Mouse (Mus musculus) heart, postnatal 0 days (tissue): ENCODE measurements around the gene Armt1. TPM values are rescaled to one million over a fixed set of nuclear protein-coding genes. Genes with fewer than 3 reads are reported as not detected.

Experiments used
- ATAC-seq: fragments of 200-750 bp; cut with Nextera tagmentation; 2 replicates; pipeline ENCODE4 v1.8.0; 2017; ENCODE audit warnings: low read depth, moderate number of reproducible peaks, moderate library complexity; ENCODE audit not compliant: insufficient read depth
- DNase-seq: peaks from one replicate; pipeline ENCODE4 v3.0.0-alpha.2; 2016; ENCODE audit warnings: low spot score
- H3K27ac ChIP-seq: fragments of 300-500 bp; sonication (generic); 2 replicates; pipeline ENCODE4 v1.5.1; 2014; ENCODE audit warnings: low read depth, mild to moderate bottlenecking
- H3K27me3 ChIP-seq: fragments of 300-500 bp; sonication (generic); 2 replicates; pipeline ENCODE4 v1.6.1; 2014; ENCODE audit warnings: low read length, mixed read lengths; ENCODE audit not compliant: control insufficient read depth, insufficient read depth
- H3K36me3 ChIP-seq: fragments of 300-500 bp; sonication (generic); replicated peaks from 2 replicates; pipeline ENCODE4 v1.6.1; 2014; ENCODE audit warnings: low read length, mixed read lengths; ENCODE audit not compliant: control insufficient read depth, insufficient read depth
- H3K4me1 ChIP-seq: fragments of 300-500 bp; sonication (generic); 2 replicates; pipeline ENCODE4 v1.6.1; 2014; ENCODE audit warnings: antibody characterized with exemption; ENCODE audit not compliant: control insufficient read depth, insufficient read depth
- H3K4me2 ChIP-seq: fragments of 300-500 bp; sonication (generic); 2 replicates; pipeline ENCODE4 v1.6.1; 2014; ENCODE audit warnings: low read depth, mild to moderate bottlenecking, low read length, moderate library complexity
- H3K4me3 ChIP-seq: fragments of 300-500 bp; sonication (generic); 2 replicates; pipeline ENCODE4 v1.5.1; 2014; ENCODE audit warnings: low read depth, low read length
- H3K9ac ChIP-seq: fragments of 300-500 bp; sonication (generic); replicated peaks from 2 replicates; pipeline ENCODE4 v1.6.1; 2014; ENCODE audit warnings: low read depth, low read length, mixed read lengths
- H3K9me3 ChIP-seq: fragments of 300-500 bp; sonication (generic); replicated peaks from 2 replicates; pipeline ENCODE4 v1.6.1; 2016; ENCODE audit warnings: low read length; ENCODE audit not compliant: control insufficient read depth
- CTCF ChIP-seq: IDR thresholded peaks from 2 replicates; pipeline ENCODE4 v1.5.1; 2016; ENCODE audit warnings: antibody characterized with exemption, control low read depth, low read depth
- EP300 ChIP-seq: IDR thresholded peaks from 2 replicates; pipeline ENCODE4 v1.6.1; 2016; ENCODE audit warnings: antibody characterized with exemption, low read depth
- WGBS: fragments of 180-500 bp; shearing (Covaris S2); extraction: QIAGEN DNeasy Blood & Tissue Kit; methylation state at CpG from one replicate; pipeline ENCODE4 v1.1.7; 2014; 5-methylcytosine and 5-hydroxymethylcytosine counted together
- polyA plus RNA-seq: library from polyadenylated mRNA; unstranded; fragments of >200 nt; fragmentation: Nextera tagmentation; extraction: Ambion mirVana; gene quantifications from 2 replicates; pipeline ENCODE4 v1.2.1, GENCODE M21; 2015
- total RNA-seq: library from RNA; depleted of rRNA; stranded (reverse); fragments of >200 nt; gene quantifications from 2 replicates; pipeline ENCODE4 v1.2.3, GENCODE M21; 2014; ENCODE audit warnings: low replicate concordance

Gene Armt1
- total and polyA plus RNA-seq, 2 experiments from 2014 or later, result 8.5 to 14.7 TPM

GRCm38 (mm10) chr10:4388384-4388745, 43.9 kb upstream of the Armt1 start:
- ATAC-seq (no peak), DNase-seq (peak; percentile 26)
- H3K4me2 ChIP-seq, result peak overlapping the region; percentile 90
- under 1% methylated on average over 19 of the region's 19 CpGs for WGBS
- peak overlapping the region; percentile 85 for H3K4me3 ChIP-seq
- H3K36me3 ChIP-seq, result peaks cover 6% of the 10 kb centered on the region; the same call in 1 of the 2 replicates
- peak overlapping the region; percentile 99 for H3K9ac ChIP-seq
- no peaks in the 10 kb centered on the region for H3K9me3 ChIP-seq
- no peak for TF ChIP-seq EP300
- TF ChIP-seq CTCF, result no peak
- H3K4me1 ChIP-seq, result peaks cover 41% of the 10 kb centered on the region
- H3K27me3 ChIP-seq, result no peaks in the 10 kb centered on the region
- H3K27ac ChIP-seq, result peak overlapping the region; percentile 99

- Histone ChIP-seq H3K4me2 (peak overlapping the region; percentile 90), H3K9me3 (no peaks in the 10 kb centered on the region), H3K27ac (peak overlapping the region; percentile 99), H3K9ac (peak overlapping the region; percentile 99), H3K27me3 (no peaks in the 10 kb centered on the region), H3K4me3 (peak overlapping the region; percentile 85), H3K36me3 (peaks cover 11% of the 10 kb centered on the region), H3K4me1 (peaks cover 40% of the 10 kb centered on the region)
- no peak for ATAC-seq
- DNase-seq, result no peak
- WGBS, result 6% methylated on average over 10 of the region's 10 CpGs
- TF ChIP-seq EP300, result no peak
- no peak for TF ChIP-seq CTCF
Measured at GRCm38 (mm10) chr10:4389036-4389435, 43.2 kb upstream of the Armt1 start.

GRCm38 (mm10) chr10:4389461-4390112, 42.7 kb upstream of the Armt1 start:
- TF ChIP-seq EP300 (no peak), CTCF (no peak)
- Histone ChIP-seq H3K27ac (peak overlapping the region; percentile 99), H3K9me3 (no peaks in the 10 kb centered on the region), H3K9ac (peak overlapping the region; percentile 99; the same call in 1 of the 2 replicates), H3K4me2 (peak overlapping the region; percentile 90), H3K36me3 (peaks cover 17% of the 10 kb centered on the region), H3K27me3 (no peaks in the 10 kb centered on the region), H3K4me3 (peak overlapping the region; percentile 85), H3K4me1 (peaks cover 38% of the 10 kb centered on the region)
- WGBS, result 21% methylated on average over 5 of the region's 5 CpGs
- ATAC-seq (no peak), DNase-seq (no peak)

- Histone ChIP-seq H3K27me3 (no peaks in the 10 kb centered on the region), H3K9ac (no peak overlapping the region), H3K27ac (0 out of 2 replicates have a peak overlapping the region, but pooled peaks have one; percentile 9), H3K9me3 (no peaks in the 10 kb centered on the region), H3K4me2 (no peak overlapping the region; the same call in 1 of the 2 replicates), H3K4me3 (no peak overlapping the region), H3K36me3 (peaks cover 17% of the 10 kb centered on the region), H3K4me1 (peaks cover 30% of the 10 kb centered on the region)
- WGBS, result 50% methylated on average over 2 of the region's 2 CpGs
- no peak for ATAC-seq
- DNase-seq, result no peak
- TF ChIP-seq EP300 (no peak), CTCF (no peak)
Measured at GRCm38 (mm10) chr10:4390550-4390949, 41.7 kb upstream of the Armt1 start.

- 56% methylated on average over 5 of the region's 5 CpGs for WGBS
- ATAC-seq (no peak), DNase-seq (no peak)
- H3K9ac ChIP-seq, result no peak overlapping the region
- H3K4me1 ChIP-seq, result peaks cover 25% of the 10 kb centered on the region
- TF ChIP-seq CTCF, result no peak
- TF ChIP-seq EP300, result no peak
- no peak overlapping the region for H3K4me2 ChIP-seq
- H3K36me3 ChIP-seq, result peaks cover 17% of the 10 kb centered on the region
- H3K4me3 ChIP-seq, result no peak overlapping the region
- no peak overlapping the region for H3K27ac ChIP-seq
- H3K27me3 ChIP-seq, result no peaks in the 10 kb centered on the region
- no peaks in the 10 kb centered on the region for H3K9me3 ChIP-seq
Measured at GRCm38 (mm10) chr10:4391076-4391475, 41.2 kb upstream of the Armt1 start.

- peak; percentile 50 for DNase-seq
- H3K9me3 ChIP-seq, result no peaks in the 10 kb centered on the region
Measured at GRCm38 (mm10) chr10:4391851-4392250, 40.4 kb upstream of the Armt1 start.

More at GRCm38 (mm10) chr10:4391851-4392250, 40.4 kb upstream of the Armt1 start:
- Histone ChIP-seq H3K9ac (no peak overlapping the region), H3K36me3 (peaks cover 19% of the 10 kb centered on the region), H3K4me2 (no peak overlapping the region), H3K4me1 (peaks cover 25% of the 10 kb centered on the region), H3K27ac (no peak overlapping the region), H3K4me3 (no peak overlapping the region), H3K27me3 (no peaks in the 10 kb centered on the region)
- ATAC-seq, result no peak
- WGBS, result 30% methylated on average over 6 of the region's 6 CpGs
- TF ChIP-seq CTCF (peak; percentile 64), EP300 (no peak)
